Mouse (Mus musculus) embryonic fibroblast, embryonic 13.5 days (primary cell): Measurements from ENCODE around the gene Cplane1.

Source experiments
- CTCF ChIP-seq: IDR thresholded peaks from 2 replicates; pipeline ENCODE4 v1.5.1; 2011; ENCODE audit warnings: mild to moderate bottlenecking, control low read depth, low read length, moderate library complexity, borderline replicate concordance; ENCODE audit not compliant: insufficient read depth
- POLR2A ChIP-seq: IDR thresholded peaks from 2 replicates; pipeline ENCODE4 v1.6.1; 2011; ENCODE audit warnings: low read depth, mild to moderate bottlenecking, control low read depth, low read length, moderate library complexity

DNA sequence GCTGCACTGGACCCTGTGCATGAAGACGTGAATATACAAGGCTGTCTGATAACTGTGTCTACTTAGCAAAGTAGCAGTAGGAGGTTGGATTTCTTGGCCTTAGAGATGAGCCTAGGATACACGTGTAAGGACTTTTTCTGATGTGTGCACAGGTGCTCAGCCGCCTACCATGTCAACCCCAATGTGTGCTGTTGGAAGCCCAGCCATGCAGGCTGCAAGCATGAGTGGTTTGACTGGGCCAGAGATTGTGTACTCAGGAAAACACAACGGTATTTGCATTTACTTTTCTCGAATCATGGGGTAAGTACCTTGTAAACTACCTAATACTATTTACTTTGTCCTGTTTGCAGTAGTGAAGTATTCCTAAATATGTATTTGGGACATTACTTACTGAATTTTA, 33.3 kb upstream of the Cplane1 start:
- TF ChIP-seq CTCF (no peak), POLR2A (no peak)
